Comparison of ENCODE assay signal across 1 mouse cellular context in the genomic region with DNA sequence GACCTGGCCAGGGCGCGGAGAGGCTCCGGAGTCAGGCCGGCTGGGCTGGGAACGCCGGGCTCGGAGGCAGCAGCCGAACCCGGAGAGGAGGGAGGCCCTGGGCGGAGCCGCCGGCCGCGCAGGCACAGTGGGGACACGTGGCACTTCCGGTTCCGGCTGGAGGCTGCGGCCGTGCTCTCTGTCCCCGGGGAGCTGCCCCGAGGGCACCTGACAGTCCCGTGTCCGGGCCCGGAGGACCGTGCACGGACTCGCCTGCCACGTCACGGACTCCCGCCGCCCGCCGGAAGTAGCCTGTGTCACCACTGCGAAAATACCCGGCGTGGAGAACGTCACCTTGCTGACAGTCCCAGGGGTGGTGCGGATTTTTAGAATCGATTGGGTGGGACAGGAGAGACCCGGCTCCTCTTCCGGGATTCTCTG.
TF ChIP-seq lines count a peak whose summit lies in the region.

No protein-coding gene starts in this region.

TF ChIP-seq in MEL, 35 proteins besides CTCF, POLR2A, EP300 and RAD21 (continued from another document):
- no peak; the same call in 1 of the 2 replicates for TF ChIP-seq MEF2A (IDR thresholded peaks at IDR 0.05; ENCODE audit: extremely low read depth, insufficient replicate concordance, low read depth, low read length, poor library complexity, severe bottlenecking)
- TF ChIP-seq NELFE (IDR thresholded peaks at IDR 0.05; ENCODE audit: low read depth, low read length): peak; percentile 99
- TF ChIP-seq ELF1 (IDR thresholded peaks at IDR 0.05; ENCODE audit: low read depth, low read length): peak; percentile 93
- TF ChIP-seq E2F4 (IDR thresholded peaks at IDR 0.05; ENCODE audit: borderline replicate concordance, low read depth, low read length): no peak
- TF ChIP-seq MYC (IDR thresholded peaks at IDR 0.05; ENCODE audit: low read depth, low read length): peak; percentile 57; the same call in 1 of the 2 replicates
- TF ChIP-seq ZMIZ1 (IDR thresholded peaks at IDR 0.05; ENCODE audit: low read depth, low read length): peak; percentile 90
- TF ChIP-seq GATA1 (IDR thresholded peaks at IDR 0.05; ENCODE audit: low read depth, low read length): no peak
- no peak for TF ChIP-seq CHD2 (IDR thresholded peaks at IDR 0.05; ENCODE audit: low read length)
- peak; percentile 75; the same call in 1 of the 2 replicates for TF ChIP-seq TBP (IDR thresholded peaks at IDR 0.05; ENCODE audit: low read depth, low read length)
- TF ChIP-seq CHD1 (IDR thresholded peaks at IDR 0.05; ENCODE audit: low read depth, low read length): no peak
- peak; percentile 97 for TF ChIP-seq MXI1 (IDR thresholded peaks at IDR 0.05; ENCODE audit: low read depth, low read length)
- peak; percentile 82; the same call in 1 of the 2 replicates for TF ChIP-seq BHLHE40 (IDR thresholded peaks at IDR 0.05; ENCODE audit: borderline replicate concordance, low read depth, low read length)
- no peak for TF ChIP-seq ZKSCAN1 (IDR thresholded peaks at IDR 0.05; ENCODE audit: low read depth, low read length)
- TF ChIP-seq SMC3 (IDR thresholded peaks at IDR 0.05; ENCODE audit: low read depth, low read length): no peak
- TF ChIP-seq NRF1 (IDR thresholded peaks at IDR 0.05; ENCODE audit: insufficient read depth, low read depth, low read length, poor library complexity, severe bottlenecking): peak; percentile 78
